Mouse (Mus musculus): ENCODE results near the gene Tatdn3. TPM values are rescaled to one million over a fixed set of nuclear protein-coding genes. Genes with fewer than 3 reads are reported as not detected.
A peak's percentile ranks its signal among the peaks of the same experiment; 100 is the strongest.

Gene Tatdn3
- polyA plus RNA-seq, 1 experiment from 2014 or later = 13.2 TPM

- no peak overlapping the region for H3K27ac ChIP-seq (ENCODE audit: low read length)
- H3K9ac ChIP-seq (replicated peaks; ENCODE audit: low read depth, low read length) = no peak overlapping the region
- H3K9me3 ChIP-seq (ENCODE audit: control insufficient read depth, low read length) = no peaks in the 10 kb centered on the region
- no peak for ATAC-seq
- no peak overlapping the region for H3K4me3 ChIP-seq (replicated peaks; ENCODE audit: low read length)
- no peak overlapping the region for H3K4me2 ChIP-seq (ENCODE audit: low read length)
- 86% methylated on average over 5 of the region's 5 CpGs for WGBS
- peaks cover 6% of the 10 kb centered on the region for H3K4me1 ChIP-seq (replicated peaks; ENCODE audit: control insufficient read depth, insufficient read depth, low read length)
- 0 out of 2 replicates have a peak, but pooled peaks cover 2% of the 10 kb centered on the region for H3K36me3 ChIP-seq (ENCODE audit: control insufficient read depth, insufficient read depth)
- H3K27me3 ChIP-seq (replicated peaks; ENCODE audit: control insufficient read depth, insufficient read depth, low read length) = no peaks in the 10 kb centered on the region
Measured at GRCm38 (mm10) chr1:191068377-191068776, 5.6 kb upstream of the Tatdn3 start.

GRCm38 (mm10) chr1:191065188-191065587 lies 2.5 kb upstream of the Tatdn3 start:
- Histone ChIP-seq H3K27ac (ENCODE audit: low read length) (no peak overlapping the region), H3K4me2 (ENCODE audit: low read length) (no peak overlapping the region), H3K4me1 (replicated peaks; ENCODE audit: control insufficient read depth, insufficient read depth, low read length) (peaks cover 13% of the 10 kb centered on the region), H3K4me3 (replicated peaks; ENCODE audit: low read length) (no peak overlapping the region), H3K9ac (replicated peaks; ENCODE audit: low read depth, low read length) (no peak overlapping the region), H3K27me3 (replicated peaks; ENCODE audit: control insufficient read depth, insufficient read depth, low read length) (no peaks in the 10 kb centered on the region), H3K36me3 (ENCODE audit: control insufficient read depth, insufficient read depth) (no peaks in the 10 kb centered on the region), H3K9me3 (ENCODE audit: control insufficient read depth, low read length) (no peaks in the 10 kb centered on the region)
- ATAC-seq = no peak
- WGBS = 82% methylated on average over 4 of the region's 4 CpGs

GRCm38 (mm10) chr1:191064535-191064934 lies 1.8 kb upstream of the Tatdn3 start:
- H3K4me1 ChIP-seq (replicated peaks; ENCODE audit: control insufficient read depth, insufficient read depth, low read length) = peaks cover 13% of the 10 kb centered on the region
- no peaks in the 10 kb centered on the region for H3K36me3 ChIP-seq (ENCODE audit: control insufficient read depth, insufficient read depth)
- no peak overlapping the region for H3K4me2 ChIP-seq (ENCODE audit: low read length)
- no peak overlapping the region for H3K4me3 ChIP-seq (replicated peaks; ENCODE audit: low read length)
- H3K27me3 ChIP-seq (replicated peaks; ENCODE audit: control insufficient read depth, insufficient read depth, low read length) = no peaks in the 10 kb centered on the region
- 86% methylated on average over 2 of the region's 2 CpGs for WGBS
- no peak overlapping the region for H3K9ac ChIP-seq (replicated peaks; ENCODE audit: low read depth, low read length)
- ATAC-seq = no peak
- H3K9me3 ChIP-seq (ENCODE audit: control insufficient read depth, low read length) = no peaks in the 10 kb centered on the region
- no peak overlapping the region for H3K27ac ChIP-seq (ENCODE audit: low read length)

GRCm38 (mm10) chr1:191063700-191064099 lies 968 bp upstream of the Tatdn3 start:
- Histone ChIP-seq H3K27me3 (replicated peaks; ENCODE audit: control insufficient read depth, insufficient read depth, low read length) (no peaks in the 10 kb centered on the region), H3K4me2 (ENCODE audit: low read length) (peak overlapping the region; percentile 92), H3K4me1 (replicated peaks; ENCODE audit: control insufficient read depth, insufficient read depth, low read length) (peaks cover 13% of the 10 kb centered on the region), H3K9me3 (ENCODE audit: control insufficient read depth, low read length) (no peaks in the 10 kb centered on the region), H3K9ac (replicated peaks; ENCODE audit: low read depth, low read length) (no peak overlapping the region), H3K36me3 (ENCODE audit: control insufficient read depth, insufficient read depth) (no peaks in the 10 kb centered on the region), H3K4me3 (replicated peaks; ENCODE audit: low read length) (peak overlapping the region; percentile 65), H3K27ac (ENCODE audit: low read length) (no peak overlapping the region)
- ATAC-seq = no peak
- WGBS = 67% methylated on average over 9 of the region's 9 CpGs

DNA sequence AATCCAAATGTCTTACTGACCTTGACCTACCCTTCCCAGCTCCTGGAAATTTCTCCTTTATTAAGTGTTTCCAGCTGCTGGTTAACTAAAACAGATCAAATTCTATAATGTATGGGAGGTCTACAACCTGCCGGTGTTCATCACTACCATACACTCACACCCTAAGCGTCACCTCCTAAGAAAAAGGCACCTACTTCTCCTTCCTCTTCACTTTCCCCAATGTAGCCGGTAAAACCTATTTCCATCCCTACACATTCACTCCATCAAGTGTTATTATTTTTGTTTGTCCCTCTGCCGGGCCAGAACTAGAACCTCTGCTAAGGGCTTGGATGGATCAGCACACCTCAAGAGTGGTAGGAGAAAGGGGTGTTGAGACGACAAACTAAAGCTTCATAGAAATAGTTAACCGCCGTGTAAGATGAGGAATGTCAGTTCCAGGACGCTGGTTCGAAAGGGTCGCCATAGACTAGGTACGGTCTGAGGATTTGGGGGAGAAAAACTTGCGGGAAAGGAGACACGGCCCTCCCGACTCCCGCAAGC lies 421 bp downstream of the Tatdn3 start:
- Histone ChIP-seq H3K4me2 (ENCODE audit: low read length) (peak overlapping the region; percentile 92), H3K27ac (ENCODE audit: low read length) (peak overlapping the region; percentile 30; the same call in 1 of the 2 replicates), H3K4me1 (replicated peaks; ENCODE audit: control insufficient read depth, insufficient read depth, low read length) (peaks cover 13% of the 10 kb centered on the region), H3K4me3 (replicated peaks; ENCODE audit: low read length) (peak overlapping the region; percentile 65), H3K9ac (replicated peaks; ENCODE audit: low read depth, low read length) (peak overlapping the region; percentile 72), H3K9me3 (ENCODE audit: control insufficient read depth, low read length) (no peaks in the 10 kb centered on the region), H3K27me3 (replicated peaks; ENCODE audit: control insufficient read depth, insufficient read depth, low read length) (no peaks in the 10 kb centered on the region), H3K36me3 (ENCODE audit: control insufficient read depth, insufficient read depth) (no peaks in the 10 kb centered on the region)
- 6% methylated on average over 15 of the region's 15 CpGs for WGBS
- ATAC-seq = no peak

- ATAC-seq = no peak
Measured at GRCm38 (mm10) chr1:191057461-191057860, 5.3 kb downstream of the Tatdn3 start.

GRCm38 (mm10) chr1:191055533-191055873 lies 7.2 kb downstream of the Tatdn3 start:
- no peaks in the 10 kb centered on the region for H3K36me3 ChIP-seq (ENCODE audit: control insufficient read depth, insufficient read depth)
- no peak overlapping the region for H3K9ac ChIP-seq (replicated peaks; ENCODE audit: low read depth, low read length)
- no peaks in the 10 kb centered on the region for H3K27me3 ChIP-seq (replicated peaks; ENCODE audit: control insufficient read depth, insufficient read depth, low read length)
- no peaks in the 10 kb centered on the region for H3K4me1 ChIP-seq (replicated peaks; ENCODE audit: control insufficient read depth, insufficient read depth, low read length)
- WGBS = 66% methylated on average over 2 of the region's 2 CpGs
- no peak for ATAC-seq
- H3K27ac ChIP-seq (ENCODE audit: low read length) = no peak overlapping the region
- H3K4me3 ChIP-seq (replicated peaks; ENCODE audit: low read length) = no peak overlapping the region
- no peaks in the 10 kb centered on the region for H3K9me3 ChIP-seq (ENCODE audit: control insufficient read depth, low read length)
- no peak overlapping the region for H3K4me2 ChIP-seq (ENCODE audit: low read length)

More at GRCm38 (mm10) chr1:191057461-191057860, 5.3 kb downstream of the Tatdn3 start:
- Histone ChIP-seq H3K9me3 (ENCODE audit: control insufficient read depth, low read length) (no peaks in the 10 kb centered on the region), H3K9ac (replicated peaks; ENCODE audit: low read depth, low read length) (no peak overlapping the region), H3K4me1 (replicated peaks; ENCODE audit: control insufficient read depth, insufficient read depth, low read length) (peaks cover 5% of the 10 kb centered on the region; the same call in 1 of the 2 replicates), H3K36me3 (ENCODE audit: control insufficient read depth, insufficient read depth) (no peaks in the 10 kb centered on the region), H3K4me2 (ENCODE audit: low read length) (no peak overlapping the region), H3K27me3 (replicated peaks; ENCODE audit: control insufficient read depth, insufficient read depth, low read length) (no peaks in the 10 kb centered on the region), H3K4me3 (replicated peaks; ENCODE audit: low read length) (no peak overlapping the region), H3K27ac (ENCODE audit: low read length) (no peak overlapping the region)
- 75% methylated on average over 3 of the region's 3 CpGs for WGBS

- no peaks in the 10 kb centered on the region for H3K4me1 ChIP-seq (replicated peaks; ENCODE audit: control insufficient read depth, insufficient read depth, low read length)
- WGBS = 71% methylated on average over 8 of the region's 8 CpGs
- H3K9me3 ChIP-seq (ENCODE audit: control insufficient read depth, low read length) = no peaks in the 10 kb centered on the region
Measured at GRCm38 (mm10) chr1:191054870-191055532, 7.7 kb downstream of the Tatdn3 start.

GRCm38 (mm10) chr1:191053555-191053954 lies 9.2 kb downstream of the Tatdn3 start:
- no peak for ATAC-seq
- no peak overlapping the region for H3K9ac ChIP-seq (replicated peaks; ENCODE audit: low read depth, low read length)
- H3K36me3 ChIP-seq (ENCODE audit: control insufficient read depth, insufficient read depth) = no peaks in the 10 kb centered on the region
- no peak overlapping the region for H3K27ac ChIP-seq (ENCODE audit: low read length)
- 90% methylated on average over 3 of the region's 3 CpGs for WGBS
- no peak overlapping the region for H3K4me2 ChIP-seq (ENCODE audit: low read length)
- no peaks in the 10 kb centered on the region for H3K4me1 ChIP-seq (replicated peaks; ENCODE audit: control insufficient read depth, insufficient read depth, low read length)
- no peak overlapping the region for H3K4me3 ChIP-seq (replicated peaks; ENCODE audit: low read length)
- no peaks in the 10 kb centered on the region for H3K27me3 ChIP-seq (replicated peaks; ENCODE audit: control insufficient read depth, insufficient read depth, low read length)
- no peaks in the 10 kb centered on the region for H3K9me3 ChIP-seq (ENCODE audit: control insufficient read depth, low read length)

More at GRCm38 (mm10) chr1:191054870-191055532, 7.7 kb downstream of the Tatdn3 start:
- no peaks in the 10 kb centered on the region for H3K27me3 ChIP-seq (replicated peaks; ENCODE audit: control insufficient read depth, insufficient read depth, low read length)
- no peak overlapping the region for H3K9ac ChIP-seq (replicated peaks; ENCODE audit: low read depth, low read length)
- no peak overlapping the region for H3K4me2 ChIP-seq (ENCODE audit: low read length)
- H3K27ac ChIP-seq (ENCODE audit: low read length) = no peak overlapping the region
- H3K36me3 ChIP-seq (ENCODE audit: control insufficient read depth, insufficient read depth) = no peaks in the 10 kb centered on the region
- no peak overlapping the region for H3K4me3 ChIP-seq (replicated peaks; ENCODE audit: low read length)
- ATAC-seq = no peak
